Mouse (Mus musculus) liver, adult 2 months (tissue): Measurements from ENCODE around the gene Arl1. TPM values are rescaled to one million over a fixed set of nuclear protein-coding genes. Genes with fewer than 3 reads are reported as not detected.

ENCODE experiments used
- DNase-seq: peaks from one replicate; pipeline ENCODE4 v3.0.0-alpha.2; 2011; ENCODE audit warnings: low read depth, low spot score; ENCODE audit errors: extremely low read depth
- H3K27ac ChIP-seq: fragments of 200-500 bp; replicated peaks from 2 replicates; pipeline ENCODE4 v1.5.1; 2012; ENCODE audit warnings: low read depth, mild to moderate bottlenecking, control low read depth, inconsistent platforms, low read length; ENCODE audit not compliant: insufficient read depth
- H3K27me3 ChIP-seq: fragments of 200-500 bp; 2 replicates; pipeline ENCODE4 v1.6.1; 2012; ENCODE audit warnings: mild to moderate bottlenecking, moderate library complexity, low read length, inconsistent platforms; ENCODE audit not compliant: control insufficient read depth, insufficient read depth
- H3K36me3 ChIP-seq: fragments of 200-500 bp; 2 replicates; pipeline ENCODE4 v1.6.1; 2012; ENCODE audit warnings: low read length, inconsistent platforms; ENCODE audit not compliant: control insufficient read depth, insufficient read depth
- H3K4me1 ChIP-seq: fragments of 200-500 bp; 2 replicates; pipeline ENCODE4 v1.6.1; 2011; ENCODE audit warnings: low read length; ENCODE audit not compliant: control insufficient read depth, insufficient read depth
- H3K4me3 ChIP-seq: fragments of 200-500 bp; 2 replicates; pipeline ENCODE4 v1.5.1; 2011; ENCODE audit warnings: low read depth, mild to moderate bottlenecking, control low read depth, low read length, moderate library complexity; ENCODE audit not compliant: insufficient read depth
- H3K79me2 ChIP-seq: fragments of 200-500 bp; 2 replicates; pipeline ENCODE4 v1.6.1; 2012; ENCODE audit warnings: inconsistent platforms, mild to moderate bottlenecking, low read length, moderate library complexity; ENCODE audit not compliant: control insufficient read depth, insufficient read depth
- H3K9ac ChIP-seq: fragments of 200-500 bp; 2 replicates; pipeline ENCODE4 v1.6.1; 2012; ENCODE audit warnings: low read depth, mild to moderate bottlenecking, control low read depth, inconsistent platforms, low read length
- CTCF ChIP-seq: fragments of 200-500 bp; IDR thresholded peaks from 2 replicates; pipeline ENCODE4 v1.5.1; 2011; ENCODE audit warnings: low read depth, low read length, control low read depth
- POLR2A ChIP-seq: fragments of 200-500 bp; IDR thresholded peaks from 2 replicates; pipeline ENCODE4 v1.6.1; 2011; ENCODE audit warnings: low read length, control low read depth; ENCODE audit not compliant: insufficient read depth; ENCODE audit errors: extremely low read depth
- WGBS: fragments of 180-500 bp; shearing (Covaris S2); methylation state at CpG from one replicate; pipeline ENCODE4 v1.1.7; 2018; 5-methylcytosine and 5-hydroxymethylcytosine counted together
- polyA plus RNA-seq: library from polyadenylated mRNA; depleted of rRNA; stranded (reverse); fragments of >200 nt; gene quantifications from 2 replicates; pipeline ENCODE4 v1.2.3, GENCODE M21; 2012
- total RNA-seq: library from RNA; depleted of rRNA; stranded (reverse); fragments of >200 nt; gene quantifications from 2 replicates; pipeline ENCODE4 v1.2.3, GENCODE M21; 2014

Gene Arl1
- total and polyA plus RNA-seq, 2 experiments = 30.3 to 98.1 TPM

- H3K4me3 ChIP-seq = no peak overlapping the region
- H3K27me3 ChIP-seq = no peaks in the 10 kb centered on the region
- H3K4me1 ChIP-seq = no peaks in the 10 kb centered on the region
- no peak for DNase-seq
- no peak overlapping the region for H3K27ac ChIP-seq
- no peak overlapping the region for H3K9ac ChIP-seq
- TF ChIP-seq CTCF (no peak), POLR2A (no peak)
- 87% methylated on average over 1 of the region's 1 CpGs for WGBS
- peaks cover 51% of the 10 kb centered on the region for H3K36me3 ChIP-seq
- H3K79me2 ChIP-seq = no peaks in the 10 kb centered on the region
Measured at GRCm38 (mm10) chr10:88739818-88740217, 9.2 kb downstream of the Arl1 start.

DNA sequence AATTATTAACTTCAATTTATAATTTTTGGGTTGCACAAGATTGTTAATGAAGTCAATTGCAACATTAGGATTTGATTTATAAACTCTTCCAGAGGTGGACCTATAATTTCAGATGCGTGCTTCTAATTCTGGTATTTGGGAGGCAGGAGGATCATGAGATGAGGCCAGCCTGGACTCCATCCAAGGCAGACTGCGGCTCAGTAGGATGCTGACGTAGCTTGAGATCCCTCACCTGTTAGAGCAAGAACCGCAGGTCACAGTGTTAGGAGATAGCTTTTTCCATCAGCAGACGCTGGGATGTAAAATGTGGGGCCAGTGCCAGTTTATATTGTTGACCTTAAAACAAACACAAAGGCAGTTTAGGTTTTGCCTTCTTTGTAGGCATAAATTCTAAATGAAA lies 10.1 kb downstream of the Arl1 start:
- Histone ChIP-seq H3K9ac (no peak overlapping the region), H3K79me2 (no peaks in the 10 kb centered on the region), H3K27me3 (no peaks in the 10 kb centered on the region), H3K27ac (no peak overlapping the region), H3K4me3 (no peak overlapping the region), H3K4me1 (no peaks in the 10 kb centered on the region), H3K36me3 (peaks cover 58% of the 10 kb centered on the region)
- WGBS = 89% methylated on average over 5 of the region's 5 CpGs
- no peak for TF ChIP-seq CTCF
- no peak for TF ChIP-seq POLR2A
- DNase-seq = no peak

DNA sequence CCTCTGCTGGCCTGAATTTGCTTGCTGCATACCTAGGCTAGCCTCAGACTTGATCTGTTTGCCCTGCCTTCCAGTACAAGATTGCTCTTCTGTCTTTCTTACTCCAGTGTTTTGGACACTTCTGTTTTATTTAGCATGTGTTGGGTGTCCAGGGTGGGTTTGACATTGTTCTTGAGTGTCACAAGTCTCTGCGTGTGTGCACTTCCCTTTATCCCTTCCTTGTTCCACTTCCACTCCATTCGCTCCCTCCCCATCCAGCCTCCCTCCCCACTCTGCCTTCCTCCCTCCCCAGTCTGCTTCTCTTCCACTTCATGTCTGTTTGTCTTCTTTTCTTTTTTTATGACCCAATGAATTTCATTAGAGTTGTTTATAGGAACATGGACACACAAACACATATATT lies 10.8 kb downstream of the Arl1 start:
- no peak overlapping the region for H3K27ac ChIP-seq
- H3K4me1 ChIP-seq = no peaks in the 10 kb centered on the region
- peaks cover 58% of the 10 kb centered on the region for H3K36me3 ChIP-seq
- H3K4me3 ChIP-seq = no peak overlapping the region
- no peak overlapping the region for H3K9ac ChIP-seq
- H3K27me3 ChIP-seq = no peaks in the 10 kb centered on the region
- WGBS = 87% methylated on average over 2 of the region's 2 CpGs
- TF ChIP-seq CTCF (no peak), POLR2A (no peak)
- H3K79me2 ChIP-seq = no peaks in the 10 kb centered on the region
- no peak for DNase-seq

- WGBS = 94% methylated on average over 13 of the region's 13 CpGs
- H3K36me3 ChIP-seq = peaks cover 38% of the 10 kb centered on the region; the same call in 1 of the 2 replicates
Measured at GRCm38 (mm10) chr10:88761524-88762212, 31.0 kb downstream of the Arl1 start.

DNA sequence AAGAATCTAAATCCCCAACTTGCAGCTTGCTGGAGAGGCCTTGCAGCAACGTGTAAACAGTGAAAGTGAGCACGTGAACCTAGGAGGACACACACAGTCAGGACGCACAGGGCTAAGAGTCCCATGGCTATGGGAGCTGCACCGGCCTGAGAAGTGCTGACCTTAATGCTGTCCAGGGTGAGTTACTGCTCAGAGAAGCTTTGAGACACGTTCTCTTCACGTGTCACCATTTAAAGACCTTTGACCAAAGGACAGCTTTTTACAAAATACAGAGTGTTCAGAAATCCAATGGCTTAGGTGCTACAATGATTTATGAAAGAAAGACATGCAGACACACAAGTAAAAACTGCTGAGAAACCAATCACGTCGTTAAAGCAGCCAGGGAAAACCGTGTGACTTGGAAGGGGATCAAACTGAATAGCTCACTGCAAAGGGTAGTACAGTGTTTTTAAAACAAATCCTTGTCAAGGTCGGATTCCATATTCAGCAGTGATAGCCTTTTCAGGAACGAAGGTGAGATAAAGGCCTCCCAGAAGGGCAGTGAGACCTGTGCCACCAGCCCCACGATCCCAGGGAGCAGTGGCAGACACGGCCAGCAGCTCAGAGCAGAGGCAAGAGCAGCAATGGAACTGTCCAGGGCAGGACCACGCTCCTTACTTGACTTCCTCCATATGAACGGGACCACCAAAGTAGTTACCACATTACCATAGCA lies 34.9 kb downstream of the Arl1 start:
- Histone ChIP-seq H3K79me2 (no peaks in the 10 kb centered on the region), H3K27me3 (no peaks in the 10 kb centered on the region), H3K9ac (no peak overlapping the region), H3K4me3 (no peak overlapping the region), H3K4me1 (no peaks in the 10 kb centered on the region), H3K36me3 (peaks cover 44% of the 10 kb centered on the region), H3K27ac (no peak overlapping the region; the same call in 1 of the 2 replicates)
- DNase-seq = peak; percentile 91
- TF ChIP-seq CTCF = no peak
- no peak for TF ChIP-seq POLR2A
- 77% methylated on average over 15 of the region's 15 CpGs for WGBS

More at GRCm38 (mm10) chr10:88761524-88762212, 31.0 kb downstream of the Arl1 start:
- Histone ChIP-seq H3K79me2 (no peaks in the 10 kb centered on the region), H3K4me1 (no peaks in the 10 kb centered on the region), H3K4me3 (no peak overlapping the region), H3K9ac (no peak overlapping the region), H3K27me3 (no peaks in the 10 kb centered on the region), H3K27ac (no peak overlapping the region)
- DNase-seq = no peak
- TF ChIP-seq POLR2A (no peak), CTCF (no peak)

- Histone ChIP-seq H3K27me3 (no peaks in the 10 kb centered on the region), H3K27ac (no peak overlapping the region), H3K9ac (no peak overlapping the region), H3K4me1 (no peaks in the 10 kb centered on the region), H3K79me2 (no peaks in the 10 kb centered on the region), H3K4me3 (no peak overlapping the region), H3K36me3 (peaks cover 48% of the 10 kb centered on the region)
- WGBS = 93% methylated on average over 5 of the region's 5 CpGs
- no peak for DNase-seq
- no peak for TF ChIP-seq CTCF
Measured at GRCm38 (mm10) chr10:88768961-88769360, 38.3 kb downstream of the Arl1 start.
